Comparison of ENCODE assay signal across 8 mouse cellular contexts in genomic region chr4:120665782-120666181, GRCm38 (mm10). TPM values are rescaled to one million over a fixed set of nuclear protein-coding genes. Genes with fewer than 3 reads are reported as not detected.
A peak's percentile ranks its signal among the peaks of the same experiment; 100 is the strongest.
DNase-seq lines count a peak whose midpoint lies in the region; ATAC-seq lines count a peak whose summit lies in the region.

No protein-coding gene starts in this region.

- no peak overlapping the region for H3K27ac ChIP-seq in hindbrain, embryonic 10.5 days
- H3K27ac ChIP-seq in hindbrain, embryonic 13.5 days: no peak overlapping the region

- peaks cover 53% of the 10 kb centered on the region for H3K27me3 ChIP-seq in hindbrain, embryonic 10.5 days (ENCODE audit: insufficient read depth, poor library complexity, severe bottlenecking)
- H3K27me3 ChIP-seq in hindbrain, embryonic 13.5 days: peaks cover 42% of the 10 kb centered on the region

- peak overlapping the region; percentile 74; the same call in 1 of the 2 replicates for H3K4me3 ChIP-seq in hindbrain, embryonic 10.5 days
- no peak overlapping the region for H3K4me3 ChIP-seq in hindbrain, embryonic 13.5 days

- H3K9ac ChIP-seq in hindbrain, embryonic 13.5 days: no peak overlapping the region

- WGBS in hindbrain, embryonic 10.5 days: 70% methylated on average over 7 of the region's 7 CpGs
- 61% methylated on average over 7 of the region's 7 CpGs for WGBS in hindbrain, embryonic 13.5 days

- H3K4me2 ChIP-seq in hindbrain, embryonic 13.5 days: no peak overlapping the region

- H3K36me3 ChIP-seq in hindbrain, embryonic 10.5 days: no peaks in the 10 kb centered on the region
- H3K36me3 ChIP-seq in hindbrain, embryonic 13.5 days: no peaks in the 10 kb centered on the region

- no peaks in the 10 kb centered on the region for H3K9me3 ChIP-seq in hindbrain, embryonic 10.5 days
- H3K9me3 ChIP-seq in hindbrain, embryonic 13.5 days: no peaks in the 10 kb centered on the region

- DNase-seq in cerebellum, adult 18-20 months: peak; percentile 24 to 31
- no peak for DNase-seq in hindbrain, embryonic 10.5 days (ENCODE audit: low spot score)
- DNase-seq in adrenal gland, adult 2 months: peak; percentile 72
- DNase-seq in kidney, postnatal 4 days: peak; percentile 19 to 35
- DNase-seq in embryo, embryonic 9.5 days (ENCODE audit: extremely low spot score): no peak
- DNase-seq in ovary, postnatal 14 days (ENCODE audit: low spot score): no peak

- peaks cover 27% of the 10 kb centered on the region for H3K4me1 ChIP-seq in hindbrain, embryonic 10.5 days (replicated peaks)
- peaks cover 20% of the 10 kb centered on the region for H3K4me1 ChIP-seq in hindbrain, embryonic 13.5 days (replicated peaks)

- no peak for ATAC-seq in cerebellum, adult (ENCODE audit: insufficient number of reproducible peaks, low FRiP score, low TSS enrichment)
- no peak for ATAC-seq in hindbrain, embryonic 13.5 days (ENCODE audit: low FRiP score)

RNA-seq across cellular contexts. Expression of gene Cited4, which starts 0.6 kb away (rescaled TPM):
- polyA plus RNA-seq in hindbrain, embryonic 10.5 days (2016; fragmentation: Nextera tagmentation; extraction: Ambion mirVana): 16.5 and 17.3 TPM in 2 replicates
- polyA plus RNA-seq in hindbrain, embryonic 13.5 days (2015; fragmentation: Nextera tagmentation; extraction: Ambion mirVana): 0.61 and 0.93 TPM in 2 replicates
- 10 to 100 TPM; 11.3 to 18.3 TPM for total RNA-seq in adrenal gland, adult 2 months (2021)
- polyA plus RNA-seq in adrenal gland, adult 2 months (2012; rRNA removed): 85.9 and 124 TPM in 2 replicates

Comparison
In these comparisons a context has a peak if more than half of its experiments do, and no peak if none do; other contexts are left out.
1. DNase-seq: peak in cerebellum, adult 18-20 months (2 of 2), adrenal gland, adult 2 months (single experiment) and kidney, postnatal 4 days (2 of 2); none in hindbrain, embryonic 10.5 days (single experiment), embryo, embryonic 9.5 days (single experiment) and ovary, postnatal 14 days (single experiment).